Mouse (Mus musculus): ENCODE results near the gene Dbnl. TPM values are rescaled to one million over a fixed set of nuclear protein-coding genes. Genes with fewer than 3 reads are reported as not detected.
A peak's percentile ranks its signal among the peaks of the same experiment; 100 is the strongest.

The Dbnl gene
- polyA plus RNA-seq, 1 experiment from 2014 or later = 108 TPM

DNA sequence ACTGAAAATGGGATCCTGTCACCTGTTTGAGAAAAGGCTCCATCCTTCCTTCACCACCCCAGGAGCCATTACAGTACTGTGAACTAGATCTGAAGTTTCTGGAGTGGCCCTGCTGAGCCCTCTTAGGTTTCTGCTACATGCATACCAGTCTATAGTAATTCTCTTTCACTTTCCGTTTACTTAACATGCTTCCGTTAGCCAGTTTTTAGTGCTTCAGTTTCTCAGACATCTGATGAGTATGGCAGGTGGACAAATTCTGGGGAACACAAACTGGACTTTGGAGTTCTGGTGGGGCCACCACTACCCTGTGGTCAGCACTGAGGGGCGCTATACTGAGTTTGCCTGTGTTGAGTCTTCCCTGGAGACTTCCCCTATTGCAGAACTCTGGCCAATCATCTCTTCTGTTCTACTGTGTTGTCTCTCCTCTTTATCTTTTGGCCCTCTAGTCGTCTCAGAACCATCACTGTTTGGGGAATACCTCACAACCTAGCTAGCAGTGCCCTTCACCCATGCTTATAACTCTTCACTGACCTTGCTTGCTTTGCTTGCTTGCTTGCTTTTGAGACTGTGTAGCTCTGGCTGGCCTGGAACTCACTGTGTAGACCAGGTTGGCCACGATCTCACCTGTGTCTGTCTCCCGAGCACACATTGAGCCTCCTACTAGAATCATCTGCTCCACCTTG lies 924 bp downstream of the Dbnl start:
- WGBS = 63% methylated on average over 6 of the region's 6 CpGs
- no peak for ATAC-seq (ENCODE audit: insufficient number of reproducible peaks, insufficient read depth, low FRiP score, low read depth)
- H3K4me1 ChIP-seq (ENCODE audit: control insufficient read depth, insufficient read depth, low read length) = peaks cover 13% of the 10 kb centered on the region
- H3K27ac ChIP-seq (ENCODE audit: low read length) = peak overlapping the region; percentile 92
- peak overlapping the region; percentile 69 for H3K9ac ChIP-seq (replicated peaks; ENCODE audit: low read depth, low read length)
- peak overlapping the region; percentile 66 for H3K4me2 ChIP-seq (replicated peaks; ENCODE audit: low read depth, low read length)
- H3K4me3 ChIP-seq (ENCODE audit: low read depth, low read length) = peak overlapping the region; percentile 87
- H3K27me3 ChIP-seq (ENCODE audit: control insufficient read depth, insufficient read depth, low read length) = no peaks in the 10 kb centered on the region
- no peaks in the 10 kb centered on the region for H3K9me3 ChIP-seq (ENCODE audit: control insufficient read depth, low read depth, low read length)
- peaks cover 26% of the 10 kb centered on the region for H3K36me3 ChIP-seq (ENCODE audit: control insufficient read depth, insufficient read depth, low read length)

- Histone ChIP-seq H3K27ac (ENCODE audit: low read length) (no peak overlapping the region), H3K36me3 (ENCODE audit: control insufficient read depth, insufficient read depth, low read length) (peaks cover 32% of the 10 kb centered on the region), H3K9me3 (ENCODE audit: control insufficient read depth, low read depth, low read length) (no peaks in the 10 kb centered on the region), H3K9ac (replicated peaks; ENCODE audit: low read depth, low read length) (no peak overlapping the region), H3K27me3 (ENCODE audit: control insufficient read depth, insufficient read depth, low read length) (no peaks in the 10 kb centered on the region), H3K4me3 (ENCODE audit: low read depth, low read length) (peak overlapping the region; percentile 87; the same call in 1 of the 2 replicates), H3K4me1 (ENCODE audit: control insufficient read depth, insufficient read depth, low read length) (peaks cover 13% of the 10 kb centered on the region), H3K4me2 (replicated peaks; ENCODE audit: low read depth, low read length) (peak overlapping the region; percentile 66; the same call in 1 of the 2 replicates)
- no peak for ATAC-seq (ENCODE audit: insufficient number of reproducible peaks, insufficient read depth, low FRiP score, low read depth)
- WGBS = 85% methylated on average over 3 of the region's 3 CpGs
Observed at GRCm38 (mm10) chr11:5789754-5790333, 1.6 kb downstream of the Dbnl start.

DNA sequence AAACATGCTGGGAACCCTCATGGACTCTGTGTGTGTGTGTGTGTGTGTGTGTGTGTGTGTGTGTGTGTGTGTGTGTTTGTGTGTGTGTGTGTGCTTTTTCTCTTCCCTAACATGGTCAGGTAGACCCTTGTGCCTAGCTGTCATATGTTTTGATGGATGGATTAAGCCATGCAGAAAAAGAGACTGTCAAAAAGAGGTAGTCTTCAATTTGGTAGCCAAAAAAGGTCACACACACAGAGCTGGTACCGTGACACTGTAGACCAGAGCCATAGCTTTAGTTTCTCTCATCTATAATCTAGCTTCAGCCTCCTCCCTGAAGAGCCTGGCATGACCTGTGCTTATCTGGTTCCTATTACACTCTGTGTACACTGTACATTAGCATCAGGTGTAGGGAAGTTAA lies 2.1 kb downstream of the Dbnl start:
- Histone ChIP-seq H3K9ac (replicated peaks; ENCODE audit: low read depth, low read length) (no peak overlapping the region), H3K9me3 (ENCODE audit: control insufficient read depth, low read depth, low read length) (no peaks in the 10 kb centered on the region), H3K4me3 (ENCODE audit: low read depth, low read length) (no peak overlapping the region), H3K27me3 (ENCODE audit: control insufficient read depth, insufficient read depth, low read length) (no peaks in the 10 kb centered on the region), H3K4me2 (replicated peaks; ENCODE audit: low read depth, low read length) (no peak overlapping the region), H3K36me3 (ENCODE audit: control insufficient read depth, insufficient read depth, low read length) (peaks cover 38% of the 10 kb centered on the region), H3K4me1 (ENCODE audit: control insufficient read depth, insufficient read depth, low read length) (peaks cover 13% of the 10 kb centered on the region), H3K27ac (ENCODE audit: low read length) (no peak overlapping the region)
- no peak for ATAC-seq (ENCODE audit: insufficient number of reproducible peaks, insufficient read depth, low FRiP score, low read depth)
- WGBS = 88% methylated on average over 1 of the region's 1 CpGs

- WGBS = 92% methylated on average over 9 of the region's 9 CpGs
- no peaks in the 10 kb centered on the region for H3K4me1 ChIP-seq (ENCODE audit: control insufficient read depth, insufficient read depth, low read length)
- H3K9me3 ChIP-seq (ENCODE audit: control insufficient read depth, low read depth, low read length) = no peaks in the 10 kb centered on the region
- H3K4me3 ChIP-seq (ENCODE audit: low read depth, low read length) = no peak overlapping the region
- no peak overlapping the region for H3K27ac ChIP-seq (ENCODE audit: low read length)
- no peak overlapping the region for H3K4me2 ChIP-seq (replicated peaks; ENCODE audit: low read depth, low read length)
- H3K36me3 ChIP-seq (ENCODE audit: control insufficient read depth, insufficient read depth, low read length) = peaks cover 80% of the 10 kb centered on the region
- no peak for ATAC-seq (ENCODE audit: insufficient number of reproducible peaks, insufficient read depth, low FRiP score, low read depth)
- no peak overlapping the region for H3K9ac ChIP-seq (replicated peaks; ENCODE audit: low read depth, low read length)
- no peaks in the 10 kb centered on the region for H3K27me3 ChIP-seq (ENCODE audit: control insufficient read depth, insufficient read depth, low read length)
Observed at GRCm38 (mm10) chr11:5795290-5795689, 7.0 kb downstream of the Dbnl start.

- no peak overlapping the region for H3K27ac ChIP-seq (ENCODE audit: low read length)
- no peak overlapping the region for H3K9ac ChIP-seq (replicated peaks; ENCODE audit: low read depth, low read length)
- no peak overlapping the region for H3K4me3 ChIP-seq (ENCODE audit: low read depth, low read length)
- no peak overlapping the region for H3K4me2 ChIP-seq (replicated peaks; ENCODE audit: low read depth, low read length)
- no peak for ATAC-seq (ENCODE audit: insufficient number of reproducible peaks, insufficient read depth, low FRiP score, low read depth)
- 90% methylated on average over 7 of the region's 7 CpGs for WGBS
- no peaks in the 10 kb centered on the region for H3K27me3 ChIP-seq (ENCODE audit: control insufficient read depth, insufficient read depth, low read length)
- H3K9me3 ChIP-seq (ENCODE audit: control insufficient read depth, low read depth, low read length) = no peaks in the 10 kb centered on the region
- H3K36me3 ChIP-seq (ENCODE audit: control insufficient read depth, insufficient read depth, low read length) = peaks cover 78% of the 10 kb centered on the region
- H3K4me1 ChIP-seq (ENCODE audit: control insufficient read depth, insufficient read depth, low read length) = no peaks in the 10 kb centered on the region
Observed at GRCm38 (mm10) chr11:5795706-5796105, 7.4 kb downstream of the Dbnl start.

GRCm38 (mm10) chr11:5796939-5797338 lies 8.7 kb downstream of the Dbnl start:
- Histone ChIP-seq H3K9ac (replicated peaks; ENCODE audit: low read depth, low read length) (no peak overlapping the region), H3K27me3 (ENCODE audit: control insufficient read depth, insufficient read depth, low read length) (no peaks in the 10 kb centered on the region), H3K4me1 (ENCODE audit: control insufficient read depth, insufficient read depth, low read length) (no peaks in the 10 kb centered on the region), H3K36me3 (ENCODE audit: control insufficient read depth, insufficient read depth, low read length) (peaks cover 69% of the 10 kb centered on the region), H3K27ac (ENCODE audit: low read length) (no peak overlapping the region), H3K9me3 (ENCODE audit: control insufficient read depth, low read depth, low read length) (no peaks in the 10 kb centered on the region), H3K4me3 (ENCODE audit: low read depth, low read length) (no peak overlapping the region), H3K4me2 (replicated peaks; ENCODE audit: low read depth, low read length) (no peak overlapping the region)
- 88% methylated on average over 15 of the region's 15 CpGs for WGBS
- ATAC-seq (ENCODE audit: insufficient number of reproducible peaks, insufficient read depth, low FRiP score, low read depth) = no peak

DNA sequence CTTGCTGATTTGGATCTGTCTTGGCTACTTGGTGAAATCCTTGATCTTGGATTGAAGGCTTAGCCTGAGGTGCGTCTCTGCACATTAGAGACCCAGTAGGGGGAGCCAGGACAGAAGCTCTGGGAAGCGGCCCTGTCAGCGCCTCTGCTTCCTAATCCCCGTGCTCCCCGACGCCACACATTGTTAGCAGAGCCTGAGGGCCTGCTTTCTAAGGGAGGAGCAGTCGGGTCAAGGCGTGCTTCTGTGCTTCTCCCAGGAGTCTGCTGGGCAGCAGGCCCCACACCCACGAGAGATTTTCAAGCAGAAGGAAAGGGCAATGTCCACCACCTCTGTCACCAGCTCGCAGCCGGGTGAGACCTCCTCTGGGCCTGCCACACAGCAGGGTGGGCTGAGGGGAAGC lies 9.1 kb downstream of the Dbnl start:
- no peak overlapping the region for H3K27ac ChIP-seq (ENCODE audit: low read length)
- H3K4me3 ChIP-seq (ENCODE audit: low read depth, low read length) = no peak overlapping the region
- no peak for ATAC-seq (ENCODE audit: insufficient number of reproducible peaks, insufficient read depth, low FRiP score, low read depth)
- H3K9me3 ChIP-seq (ENCODE audit: control insufficient read depth, low read depth, low read length) = no peaks in the 10 kb centered on the region
- H3K9ac ChIP-seq (replicated peaks; ENCODE audit: low read depth, low read length) = no peak overlapping the region
- WGBS = 71% methylated on average over 11 of the region's 11 CpGs
- H3K4me2 ChIP-seq (replicated peaks; ENCODE audit: low read depth, low read length) = no peak overlapping the region
- no peaks in the 10 kb centered on the region for H3K27me3 ChIP-seq (ENCODE audit: control insufficient read depth, insufficient read depth, low read length)
- H3K4me1 ChIP-seq (ENCODE audit: control insufficient read depth, insufficient read depth, low read length) = no peaks in the 10 kb centered on the region
- H3K36me3 ChIP-seq (ENCODE audit: control insufficient read depth, insufficient read depth, low read length) = peaks cover 65% of the 10 kb centered on the region

DNA sequence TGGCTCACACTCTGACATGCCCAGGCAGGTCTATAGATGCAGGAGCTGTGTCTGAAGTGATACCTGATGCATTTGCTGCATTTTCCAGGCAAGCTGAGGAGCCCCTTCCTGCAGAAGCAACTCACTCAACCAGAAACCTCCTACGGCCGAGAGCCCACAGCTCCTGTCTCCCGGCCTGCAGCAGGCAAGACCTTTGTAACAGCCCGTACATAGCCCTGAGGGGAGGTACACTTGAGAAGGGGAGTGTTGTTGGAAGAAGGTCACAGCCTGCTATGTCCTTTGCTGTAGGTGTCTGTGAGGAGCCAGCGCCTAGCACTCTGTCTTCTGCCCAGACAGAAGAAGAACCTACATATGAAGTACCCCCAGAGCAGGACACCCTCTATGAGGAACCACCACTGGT lies 9.6 kb downstream of the Dbnl start:
- WGBS = 93% methylated on average over 5 of the region's 5 CpGs
- Histone ChIP-seq H3K36me3 (ENCODE audit: control insufficient read depth, insufficient read depth, low read length) (peaks cover 61% of the 10 kb centered on the region), H3K9me3 (ENCODE audit: control insufficient read depth, low read depth, low read length) (no peaks in the 10 kb centered on the region), H3K9ac (replicated peaks; ENCODE audit: low read depth, low read length) (no peak overlapping the region), H3K27ac (ENCODE audit: low read length) (no peak overlapping the region), H3K4me3 (ENCODE audit: low read depth, low read length) (no peak overlapping the region), H3K4me2 (replicated peaks; ENCODE audit: low read depth, low read length) (no peak overlapping the region), H3K4me1 (ENCODE audit: control insufficient read depth, insufficient read depth, low read length) (no peaks in the 10 kb centered on the region), H3K27me3 (ENCODE audit: control insufficient read depth, insufficient read depth, low read length) (no peaks in the 10 kb centered on the region)
- ATAC-seq (ENCODE audit: insufficient number of reproducible peaks, insufficient read depth, low FRiP score, low read depth) = no peak
